Mouse (Mus musculus) limb, embryonic 13.5 days (tissue): ENCODE results near the gene Tnik. TPM values are rescaled to one million over a fixed set of nuclear protein-coding genes. Genes with fewer than 3 reads are reported as not detected.

Experiments used
- ATAC-seq: fragments of 200-750 bp; cut with Nextera tagmentation; 2 replicates; pipeline ENCODE4 v1.8.0; 2017; ENCODE audit warnings: low read depth, moderate number of reproducible peaks, moderate TSS enrichment; ENCODE audit not compliant: low FRiP score
- H3K27ac ChIP-seq: fragments of 300-500 bp; sonication (generic); 2 replicates; pipeline ENCODE4 v1.5.1; 2015; ENCODE audit warnings: inconsistent platforms, mild to moderate bottlenecking, moderate library complexity
- H3K27me3 ChIP-seq: fragments of 300-500 bp; sonication (generic); 2 replicates; pipeline ENCODE4 v1.6.1; 2015; ENCODE audit warnings: mild to moderate bottlenecking, inconsistent platforms
- H3K36me3 ChIP-seq: fragments of 300-500 bp; sonication (generic); 2 replicates; pipeline ENCODE4 v1.6.1; 2015; ENCODE audit warnings: inconsistent platforms, mild to moderate bottlenecking, moderate library complexity
- H3K4me1 ChIP-seq: fragments of 300-500 bp; sonication (generic); 2 replicates; pipeline ENCODE4 v1.6.1; 2015; ENCODE audit warnings: inconsistent platforms
- H3K4me2 ChIP-seq: fragments of 300-500 bp; sonication (generic); replicated peaks from 2 replicates; pipeline ENCODE4 v1.6.1; 2015; ENCODE audit warnings: inconsistent platforms, mild to moderate bottlenecking, moderate library complexity
- H3K4me3 ChIP-seq: fragments of 300-500 bp; sonication (generic); 2 replicates; pipeline ENCODE4 v1.5.1; 2015; ENCODE audit warnings: moderate library complexity, mild to moderate bottlenecking, inconsistent platforms
- H3K9ac ChIP-seq: fragments of 300-500 bp; sonication (generic); 2 replicates; pipeline ENCODE4 v1.6.1; 2015; ENCODE audit warnings: mild to moderate bottlenecking, inconsistent platforms
- H3K9me3 ChIP-seq: fragments of 300-500 bp; sonication (generic); 2 replicates; pipeline ENCODE4 v1.6.1; 2016; ENCODE audit warnings: inconsistent platforms
- WGBS: fragments of 180-500 bp; shearing (Covaris S2); methylation state at CpG from one replicate; pipeline ENCODE4 v1.1.7; 2015; 5-methylcytosine and 5-hydroxymethylcytosine counted together
- microRNA-seq: library from miRNA; unstranded; fragments of <30 nt; microRNA quantifications from one replicate; pipeline ENCODE4, GENCODE M21; 2016
- polyA plus RNA-seq: library from polyadenylated mRNA; unstranded; fragments of >200 nt; fragmentation: Nextera tagmentation; extraction: Ambion mirVana; gene quantifications from 2 replicates; pipeline ENCODE4 v1.2.1, GENCODE M21; 2015

Gene Tnik
- polyA plus RNA-seq, 1 experiment from 2014 or later, result 9.5 TPM

DNA sequence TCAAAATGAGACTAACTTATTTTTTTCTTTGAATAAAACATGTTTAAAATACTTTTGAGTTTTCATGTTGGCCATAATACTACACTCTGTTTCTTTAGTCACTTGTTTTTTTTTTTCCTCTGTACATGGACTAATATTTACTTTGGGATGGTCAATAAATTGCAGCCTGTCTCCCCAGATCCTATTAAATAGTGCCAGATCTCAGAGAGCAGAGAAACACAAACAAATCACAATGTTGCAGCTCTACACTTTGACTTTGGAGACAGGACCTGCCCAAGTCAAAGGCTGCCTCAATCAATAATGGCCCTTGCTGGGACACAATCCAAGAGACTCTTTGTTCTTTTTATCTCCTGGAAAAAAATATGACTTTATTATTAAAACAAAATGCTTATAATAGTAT lies 459.5 kb downstream of the Tnik start:
- Histone ChIP-seq H3K27me3 (no peaks in the 10 kb centered on the region), H3K4me1 (no peaks in the 10 kb centered on the region), H3K4me2 (no peak overlapping the region), H3K9ac (no peak overlapping the region), H3K9me3 (no peaks in the 10 kb centered on the region), H3K4me3 (no peak overlapping the region), H3K27ac (no peak overlapping the region), H3K36me3 (no peaks in the 10 kb centered on the region)
- ATAC-seq, result no peak

DNA sequence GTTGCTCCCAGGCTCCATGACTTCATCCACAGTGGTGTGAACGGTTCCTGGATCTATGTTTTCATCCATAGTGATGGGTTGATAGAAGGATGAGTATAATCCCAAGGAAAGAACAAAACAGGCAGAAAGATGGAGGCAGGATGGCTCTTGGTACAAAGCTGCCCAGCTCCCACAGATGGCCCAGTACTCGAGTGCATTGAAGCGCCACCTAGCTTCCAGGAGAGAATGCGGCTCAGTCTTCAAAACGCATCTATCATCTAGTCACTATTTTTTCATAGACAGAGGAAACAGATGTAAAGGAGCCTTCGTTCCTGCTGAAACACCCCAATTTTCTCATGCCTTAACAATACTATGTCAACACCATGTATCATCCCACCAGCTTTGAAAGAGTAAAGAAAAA lies 460.5 kb downstream of the Tnik start:
- H3K9ac ChIP-seq, result no peak overlapping the region
- H3K4me2 ChIP-seq, result no peak overlapping the region
- no peak for ATAC-seq
- H3K36me3 ChIP-seq, result no peaks in the 10 kb centered on the region
- no peaks in the 10 kb centered on the region for H3K9me3 ChIP-seq
- H3K4me1 ChIP-seq, result no peaks in the 10 kb centered on the region
- no peak overlapping the region for H3K27ac ChIP-seq
- H3K4me3 ChIP-seq, result no peak overlapping the region
- H3K27me3 ChIP-seq, result no peaks in the 10 kb centered on the region
- WGBS, result 64% methylated on average over 6 of the region's 6 CpGs

DNA sequence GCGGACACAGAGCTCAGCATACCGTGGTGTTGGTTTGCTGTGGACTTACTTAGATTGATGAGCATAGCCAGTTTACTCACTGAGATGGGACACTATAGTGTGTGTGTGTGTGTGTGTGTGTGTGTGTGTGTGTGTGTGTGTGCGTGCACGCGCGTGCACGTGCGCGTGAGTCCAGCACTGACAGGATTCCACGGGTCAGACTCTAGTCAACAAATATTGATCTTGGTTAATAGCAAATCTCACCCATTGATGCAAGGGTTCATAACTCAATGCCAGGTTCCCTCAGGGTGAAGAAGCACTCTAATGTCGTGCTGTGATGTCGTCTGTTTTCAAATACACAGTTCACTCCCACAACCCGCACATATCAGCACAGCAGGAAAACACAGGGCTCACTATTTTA lies 462.2 kb downstream of the Tnik start:
- no peak for ATAC-seq

More for the DNA sequence above, 462.2 kb downstream of the Tnik start:
- Histone ChIP-seq H3K27ac (no peak overlapping the region), H3K9me3 (no peaks in the 10 kb centered on the region), H3K4me1 (no peaks in the 10 kb centered on the region), H3K4me3 (no peak overlapping the region), H3K36me3 (no peaks in the 10 kb centered on the region), H3K27me3 (no peaks in the 10 kb centered on the region), H3K4me2 (no peak overlapping the region), H3K9ac (no peak overlapping the region)
- 94% methylated on average over 13 of the region's 13 CpGs for WGBS

Small RNA genes lying within 50 kb of the gene (microRNA-seq; reads per million reads assigned to microRNA genes)
- not detected for gene Mir466q
